Mouse (Mus musculus) naive thymus-derived CD4-positive, alpha-beta T cell, adult 2 months (primary cell): ENCODE data around the gene C1rb.
"Not testable (repeated sequence)": the region's sequence is repeated elsewhere in the genome, so short reads cannot be mapped to it uniquely, and the experiment has no call there.

ENCODE experiments used
- DNase-seq: peaks from one replicate; pipeline ENCODE4 v3.0.0-alpha.2; 2011; ENCODE audit warnings: low read depth

Gene C1rb

DNA sequence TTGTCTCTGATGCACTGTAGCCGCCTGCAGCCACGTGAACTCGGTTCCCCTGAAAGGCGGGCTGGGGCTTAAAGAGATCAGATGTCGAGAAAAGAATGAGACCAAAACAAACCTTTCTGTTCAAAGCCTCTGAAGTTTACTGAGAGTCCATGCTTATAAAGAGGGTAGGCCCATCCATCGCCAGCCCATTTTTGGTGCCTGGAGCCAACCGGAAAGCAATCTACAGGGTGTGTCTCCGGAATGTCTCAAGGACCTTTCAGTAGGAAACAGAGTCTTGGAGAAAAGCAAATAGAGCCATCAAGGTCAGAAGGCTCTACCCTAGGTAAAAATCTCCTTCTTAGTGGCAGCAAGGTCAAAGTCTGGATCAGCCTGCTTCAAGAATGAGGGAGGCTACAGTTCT lies 23.0 kb downstream of the C1rb start:
- DNase-seq = no peak

DNA sequence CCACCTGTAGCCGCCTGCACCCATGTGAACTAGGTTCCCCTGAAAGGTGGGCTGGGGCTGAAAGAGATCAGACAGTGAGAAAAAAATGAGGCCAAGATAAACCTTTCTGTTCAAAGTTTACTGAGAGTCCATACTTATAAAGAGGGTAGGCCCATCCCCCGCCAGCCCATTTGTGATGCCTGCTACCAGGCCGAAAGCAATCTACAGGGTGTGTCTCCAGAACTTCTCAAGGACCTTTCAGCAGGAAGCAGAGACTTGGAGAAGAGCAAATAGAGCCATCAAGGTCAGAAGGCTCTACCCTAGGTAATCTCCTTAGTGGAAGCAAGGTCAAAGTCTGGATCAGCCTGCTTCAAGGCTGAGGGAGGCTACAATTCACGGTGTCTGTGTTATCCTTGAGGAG lies 31.9 kb downstream of the C1rb start:
- DNase-seq = no peak

DNA sequence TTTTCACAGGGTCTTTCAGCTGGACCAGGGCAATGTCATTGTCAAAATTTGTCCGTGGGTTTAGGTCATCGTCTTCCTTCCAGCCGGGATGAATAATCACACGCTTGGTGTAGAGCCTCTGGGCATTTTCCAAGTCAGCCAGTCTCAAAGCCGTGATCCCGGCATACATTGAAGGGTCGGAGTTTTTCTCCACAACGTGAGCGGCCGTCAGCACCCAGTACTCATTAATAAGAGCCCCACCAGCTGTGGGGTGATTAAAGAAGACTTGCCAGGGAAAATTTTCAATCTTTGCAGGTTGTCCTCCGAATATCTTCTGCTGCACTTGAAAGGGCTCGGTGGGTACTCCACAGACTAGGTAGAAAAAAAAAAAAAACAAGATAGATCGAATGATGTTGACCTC lies 55.5 kb downstream of the C1rb start:
- DNase-seq = no peak

DNA sequence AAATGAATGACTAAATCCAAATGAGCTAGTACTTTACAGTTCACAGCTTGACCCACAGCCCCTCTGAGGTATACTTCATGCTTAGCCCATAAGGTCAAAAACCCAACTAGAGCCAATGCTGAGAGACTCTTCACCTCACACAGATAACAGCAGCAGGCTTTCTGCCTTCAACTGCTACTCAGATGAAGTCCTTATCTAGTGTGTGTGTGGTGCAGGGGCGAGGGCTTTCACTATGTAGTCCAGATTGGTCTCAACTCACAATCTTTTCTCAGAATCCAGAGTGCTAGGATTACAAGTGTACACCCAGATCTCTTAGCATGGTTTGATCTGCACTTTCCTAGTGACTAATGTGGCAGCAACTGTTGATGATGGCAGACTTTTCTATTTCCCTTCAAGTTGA lies 56.1 kb downstream of the C1rb start:
- DNase-seq = not testable (repeated sequence)

DNA sequence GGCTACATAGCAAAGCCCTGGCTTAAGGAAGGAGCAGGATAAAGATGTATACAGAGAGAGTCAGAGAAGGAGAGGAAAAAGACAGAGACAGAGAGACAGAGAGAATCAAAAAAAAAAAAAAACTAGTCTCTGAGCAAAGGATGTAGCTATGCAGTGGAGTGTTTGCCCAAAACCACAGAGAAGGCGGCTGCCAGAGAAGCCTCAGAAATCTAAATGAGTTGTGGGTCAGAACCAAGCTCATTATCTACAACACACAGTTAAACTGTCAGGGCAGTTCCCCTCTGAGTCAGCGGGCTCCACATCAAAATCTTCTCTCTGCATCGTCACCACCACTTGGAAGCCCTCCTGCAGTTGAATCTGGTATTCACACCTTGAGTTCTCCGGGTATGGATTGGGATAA lies 60.7 kb downstream of the C1rb start:
- no peak for DNase-seq
